Mouse (Mus musculus) T-cell, adult 2 months (primary cell): ENCODE results near the gene Fam117a.

Experiments used
- DNase-seq: peaks from one replicate; pipeline ENCODE4 v3.0.0; 2022; ENCODE audit warnings: low spot score

The Fam117a gene

GRCm38 (mm10) chr11:95336568-95337128 lies at the start of gene Fam117a:
Fam117a (plus strand) TSS chr11:95337018.
- peak; percentile 93 for DNase-seq

GRCm38 (mm10) chr11:95291998-95292397 lies 44.8 kb upstream of the Fam117a start:
- DNase-seq = no peak

GRCm38 (mm10) chr11:95293017-95293624 lies 43.7 kb upstream of the Fam117a start:
- no peak for DNase-seq

GRCm38 (mm10) chr11:95295736-95296135 lies 41.1 kb upstream of the Fam117a start:
- no peak for DNase-seq

GRCm38 (mm10) chr11:95298146-95298545 lies 38.7 kb upstream of the Fam117a start:
- peak; percentile 42 for DNase-seq

- no peak for DNase-seq
These were observed 36.9 kb upstream of the Fam117a start for GRCm38 (mm10) chr11:95299886-95300285.

- DNase-seq = no peak
These were observed 35.0 kb upstream of the Fam117a start for GRCm38 (mm10) chr11:95301772-95302171.

- DNase-seq = no peak
These were observed 31.2 kb upstream of the Fam117a start for GRCm38 (mm10) chr11:95305600-95305999.

GRCm38 (mm10) chr11:95307526-95307925 lies 29.3 kb upstream of the Fam117a start:
- no peak for DNase-seq

- peak; percentile 97 for DNase-seq
These were observed 27.3 kb upstream of the Fam117a start for GRCm38 (mm10) chr11:95309510-95310006.

- peak; percentile 98 for DNase-seq
These were observed 26.7 kb upstream of the Fam117a start, which contains the start of gene Kat7 for GRCm38 (mm10) chr11:95310007-95310647. Kat7 (minus strand) TSS chr11:95310246.

GRCm38 (mm10) chr11:95310648-95311424 lies 26.0 kb upstream of the Fam117a start:
- no peak for DNase-seq

GRCm38 (mm10) chr11:95311425-95311807 lies 25.4 kb upstream of the Fam117a start:
- no peak for DNase-seq

GRCm38 (mm10) chr11:95315215-95315955 lies 21.4 kb upstream of the Fam117a start:
- no peak for DNase-seq

GRCm38 (mm10) chr11:95318116-95318515 lies 18.7 kb upstream of the Fam117a start:
- no peak for DNase-seq

GRCm38 (mm10) chr11:95319506-95319905 lies 17.3 kb upstream of the Fam117a start:
- no peak for DNase-seq

- DNase-seq = no peak
These were observed 16.8 kb upstream of the Fam117a start for GRCm38 (mm10) chr11:95320010-95320409.

GRCm38 (mm10) chr11:95324181-95324580 lies 12.6 kb upstream of the Fam117a start:
- DNase-seq = no peak

- DNase-seq = no peak
These were observed 11.0 kb upstream of the Fam117a start for GRCm38 (mm10) chr11:95325832-95326231.

- no peak for DNase-seq
These were observed 10.6 kb upstream of the Fam117a start for GRCm38 (mm10) chr11:95326243-95326642.

GRCm38 (mm10) chr11:95328629-95329028 lies 8.2 kb upstream of the Fam117a start:
- no peak for DNase-seq

GRCm38 (mm10) chr11:95330662-95331061 lies 6.2 kb upstream of the Fam117a start:
- DNase-seq = no peak
